Mouse (Mus musculus) G1E-ER4 (cell line): Measurements from ENCODE around the gene 4933428G20Rik. TPM values are rescaled to one million over a fixed set of nuclear protein-coding genes. Genes with fewer than 3 reads are reported as not detected.
A peak's percentile ranks its signal among the peaks of the same experiment; 100 is the strongest.

Experiments used
- GATA1 ChIP-seq: IDR thresholded peaks from one replicate; pipeline ENCODE4 v1.8.0; 2012; ENCODE audit warnings: low read length, inconsistent platforms
- polyA plus RNA-seq: library from polyadenylated mRNA; stranded (reverse); fragments of >175 nt; gene quantifications from 2 replicates; pipeline ENCODE4 v1.2.3, GENCODE M21; 2012

4933428G20Rik gene
- polyA plus RNA-seq, 1 experiment, result not detected

DNA sequence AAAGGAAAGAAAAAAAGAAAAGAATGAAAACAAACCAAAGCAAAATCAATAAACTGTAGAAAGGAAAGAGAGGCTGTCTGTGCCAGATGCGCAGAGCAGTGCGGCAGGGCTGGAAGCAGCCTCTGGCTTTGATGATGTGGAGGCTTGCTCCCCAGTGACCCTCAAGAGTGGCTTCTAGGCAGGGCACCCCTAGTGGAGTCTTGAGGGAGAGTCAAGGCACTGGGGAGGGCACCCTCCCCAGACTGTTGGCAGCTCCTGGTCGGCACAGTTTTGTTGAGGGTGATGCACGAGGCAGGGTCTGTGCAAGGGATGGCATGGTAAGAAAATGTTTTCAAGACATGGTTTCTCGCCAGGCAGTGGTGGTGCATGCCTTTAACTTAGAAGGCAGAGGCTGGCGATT is 37.6 kb downstream of the 4933428G20Rik start:
- no peak for TF ChIP-seq GATA1

- TF ChIP-seq GATA1, result no peak
Measured at GRCm38 (mm10) chr11:97461307-97461820, 38.8 kb downstream of the 4933428G20Rik start.

GRCm38 (mm10) chr11:97457120-97457519 is 43.0 kb downstream of the 4933428G20Rik start:
- no peak for TF ChIP-seq GATA1

- no peak for TF ChIP-seq GATA1
Measured at GRCm38 (mm10) chr11:97451625-97452024, 48.5 kb downstream of the 4933428G20Rik start.

- no peak for TF ChIP-seq GATA1
Measured at GRCm38 (mm10) chr11:97450305-97450922, 49.7 kb downstream of the 4933428G20Rik start.

DNA sequence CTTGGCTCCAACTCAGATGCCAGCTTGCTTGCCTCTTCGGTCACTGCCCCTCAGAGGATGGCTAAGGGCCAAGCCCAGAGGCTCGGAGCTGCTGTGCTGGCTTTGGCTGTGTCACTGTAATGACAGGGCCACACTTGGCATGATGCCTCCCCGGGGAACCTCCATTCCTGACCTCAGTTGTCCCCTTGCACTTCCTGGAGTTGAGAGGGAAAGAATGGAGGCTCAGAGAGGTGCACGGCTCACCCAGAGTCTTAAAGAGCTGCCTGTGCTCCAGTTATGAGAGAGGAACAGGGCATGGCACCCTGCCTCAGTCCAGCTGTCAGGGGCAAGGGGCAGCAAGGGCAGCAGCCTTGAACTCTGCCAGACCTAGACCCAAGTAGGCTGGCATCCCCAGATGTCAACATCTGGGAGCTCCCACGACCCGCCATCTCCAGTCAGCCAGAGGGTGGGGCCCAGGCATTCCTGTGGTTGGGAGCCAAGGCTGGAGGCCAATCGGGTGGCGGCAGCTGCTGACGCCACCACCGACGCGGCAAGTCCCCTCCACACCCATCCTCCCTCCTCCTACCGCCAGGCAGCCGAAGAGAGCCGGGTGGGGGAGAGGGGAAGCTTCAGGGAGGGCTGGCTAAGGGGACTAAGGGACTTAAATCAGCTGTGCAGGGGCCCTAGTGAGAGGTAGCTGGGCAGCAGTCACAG is 50.4 kb downstream of the 4933428G20Rik start:
- TF ChIP-seq GATA1, result no peak

DNA sequence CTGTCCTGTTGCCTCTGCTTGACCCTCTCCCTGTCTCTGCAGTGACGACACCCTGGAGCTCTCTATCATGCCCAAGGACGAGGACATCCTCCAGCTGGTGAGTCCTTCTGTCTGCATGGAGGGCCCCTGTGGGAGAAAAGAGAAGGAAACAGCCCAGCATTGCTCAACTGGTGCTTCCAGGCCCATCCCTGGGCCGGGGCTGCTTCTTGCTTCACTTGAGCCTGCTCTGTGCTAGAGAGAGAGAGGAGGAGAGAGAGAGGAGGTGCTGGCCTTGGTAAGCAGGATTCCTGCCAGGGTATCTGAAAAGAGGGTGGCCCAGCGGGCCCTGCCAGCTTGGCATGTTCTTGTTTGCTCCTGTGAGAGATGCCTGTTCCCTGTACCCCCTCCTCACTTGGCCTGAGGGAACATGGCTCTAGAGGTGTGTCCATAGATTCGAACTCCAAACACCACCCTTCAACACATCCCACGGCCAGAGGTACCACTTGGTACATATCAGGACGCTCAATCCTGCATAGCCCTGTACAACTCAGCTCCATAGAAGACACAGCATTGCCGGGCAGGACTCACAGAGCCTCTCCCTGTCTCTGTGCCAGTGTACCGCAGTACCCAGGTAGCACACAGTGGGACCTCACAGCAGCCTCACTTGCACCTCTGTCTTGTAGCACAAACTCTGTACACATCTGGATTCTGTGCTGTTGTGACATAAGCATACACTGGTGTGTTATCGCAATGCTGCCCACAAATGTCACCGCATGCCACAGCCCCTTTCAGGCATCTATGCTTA is 51.3 kb downstream of the 4933428G20Rik start:
- no peak for TF ChIP-seq GATA1

- no peak for TF ChIP-seq GATA1
Measured at GRCm38 (mm10) chr11:97447979-97448378, 52.2 kb downstream of the 4933428G20Rik start.

DNA sequence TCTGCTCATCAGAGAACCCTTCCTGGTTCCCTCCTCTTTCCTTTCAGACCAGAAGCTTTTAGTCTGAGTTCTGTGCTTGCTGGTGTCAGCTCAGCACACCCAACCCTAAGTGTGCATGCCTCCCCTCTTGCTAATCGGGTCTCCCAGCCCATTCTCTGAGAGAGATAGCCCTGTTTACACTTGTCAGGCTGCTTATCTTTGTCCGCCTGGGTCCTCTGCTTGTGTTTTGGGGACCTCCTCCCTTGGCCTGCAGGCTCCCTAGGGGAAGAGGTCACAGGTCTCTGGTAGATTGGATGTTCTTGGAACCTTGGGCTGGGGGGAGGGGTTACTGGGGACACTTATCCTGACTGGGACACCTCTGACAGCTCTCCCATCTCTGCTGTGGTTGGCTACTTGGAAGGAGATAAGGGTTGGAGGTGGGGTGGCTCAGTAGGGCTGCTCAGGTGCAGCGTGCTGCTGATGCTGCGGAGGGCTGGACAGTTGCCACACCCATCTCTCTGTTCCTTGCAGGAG is 54.1 kb downstream of the 4933428G20Rik start:
- peak; percentile 90 for TF ChIP-seq GATA1

GRCm38 (mm10) chr11:97445596-97445995 is 54.5 kb downstream of the 4933428G20Rik start:
- TF ChIP-seq GATA1, result no peak

DNA sequence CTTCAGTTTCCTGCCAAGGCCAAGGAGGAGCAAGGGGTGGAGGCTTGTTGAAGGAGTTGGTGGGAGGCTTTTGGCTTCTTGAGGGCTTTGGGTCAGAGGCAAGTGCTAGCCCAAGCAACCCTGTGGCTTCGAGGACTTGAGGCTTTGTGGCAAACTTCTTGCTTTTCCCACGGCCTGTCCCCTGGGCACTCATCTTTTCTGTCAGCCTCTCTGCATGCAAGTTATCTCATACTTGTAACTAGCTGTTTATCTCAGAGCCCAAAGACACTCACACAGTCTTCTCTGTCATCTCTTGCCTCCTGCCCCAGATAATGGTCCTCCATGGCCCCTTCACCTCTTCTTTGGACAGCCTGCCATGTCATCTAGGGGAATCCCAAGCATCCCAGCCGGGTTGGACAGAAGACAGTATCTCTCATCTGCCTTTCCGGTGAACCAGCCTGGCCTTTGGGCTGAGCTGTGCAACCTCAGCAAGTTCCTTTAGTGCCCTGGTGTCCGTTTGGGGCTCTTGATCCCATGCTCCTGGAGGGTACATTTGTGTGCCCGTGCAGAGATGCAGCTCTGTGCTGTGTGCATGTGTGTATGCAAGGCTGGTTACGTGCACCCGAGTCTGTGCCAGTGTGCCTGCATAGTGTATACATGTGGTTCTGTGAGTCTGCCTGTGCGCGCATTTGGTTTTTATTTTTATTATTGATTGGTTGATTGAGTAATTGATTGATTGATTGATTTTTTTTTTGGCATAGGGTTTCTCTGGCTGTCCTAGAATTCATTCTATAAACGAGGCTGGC is 57.1 kb downstream of the 4933428G20Rik start:
- TF ChIP-seq GATA1, result peak; percentile 73

- no peak for TF ChIP-seq GATA1
Measured at GRCm38 (mm10) chr11:97441658-97442125, 58.4 kb downstream of the 4933428G20Rik start.

GRCm38 (mm10) chr11:97441036-97441657 is 59.0 kb downstream of the 4933428G20Rik start:
- no peak for TF ChIP-seq GATA1

Other genes with a start within 250 kb of the 4933428G20Rik start
- 24.4 and 31.5 TPM in 2 replicates for gene Npepps, start 219.7 kb downstream of the 4933428G20Rik start, polyA plus RNA-seq
- 11.9 and 13.4 TPM in 2 replicates for gene Mrpl45, start 184.6 kb downstream of the 4933428G20Rik start, polyA plus RNA-seq
- gene Gpr179, start 148.3 kb downstream of the 4933428G20Rik start, polyA plus RNA-seq, result 0.01 TPM in 1 of 2 replicates, not detected in the other
- gene Socs7, start 137.8 kb downstream of the 4933428G20Rik start, polyA plus RNA-seq, result 5.9 and 7.3 TPM in 2 replicates
- gene Arhgap23, start 84.8 kb downstream of the 4933428G20Rik start, polyA plus RNA-seq, result 49.9 and 68.6 TPM in 2 replicates
- 0.09 and 0.18 TPM in 2 replicates for gene Srcin1, start 75.8 kb upstream of the 4933428G20Rik start, polyA plus RNA-seq
- gene Epop, start 129.4 kb upstream of the 4933428G20Rik start, polyA plus RNA-seq, result not detected in 2 replicates
- 42.2 and 42.3 TPM in 2 replicates for gene Mllt6, start 163.1 kb upstream of the 4933428G20Rik start, polyA plus RNA-seq
- gene Cisd3, start 185.5 kb upstream of the 4933428G20Rik start, polyA plus RNA-seq, result 1.6 and 3.1 TPM in 2 replicates
- gene Pcgf2, start 200.2 kb upstream of the 4933428G20Rik start, polyA plus RNA-seq, result 6.3 and 9.1 TPM in 2 replicates
- gene Psmb3, start 203.1 kb upstream of the 4933428G20Rik start, polyA plus RNA-seq, result 16.1 and 122 TPM in 2 replicates
- gene Pip4k2b, start 244.4 kb upstream of the 4933428G20Rik start, polyA plus RNA-seq, result 28.3 and 31.4 TPM in 2 replicates